Mouse (Mus musculus): ENCODE results near the gene Prkce. TPM values are rescaled to one million over a fixed set of nuclear protein-coding genes. Genes with fewer than 3 reads are reported as not detected.

Gene Prkce
- total and polyA plus RNA-seq, 2 experiments from 2014 or later, result 91.3 to 94.3 TPM

DNA sequence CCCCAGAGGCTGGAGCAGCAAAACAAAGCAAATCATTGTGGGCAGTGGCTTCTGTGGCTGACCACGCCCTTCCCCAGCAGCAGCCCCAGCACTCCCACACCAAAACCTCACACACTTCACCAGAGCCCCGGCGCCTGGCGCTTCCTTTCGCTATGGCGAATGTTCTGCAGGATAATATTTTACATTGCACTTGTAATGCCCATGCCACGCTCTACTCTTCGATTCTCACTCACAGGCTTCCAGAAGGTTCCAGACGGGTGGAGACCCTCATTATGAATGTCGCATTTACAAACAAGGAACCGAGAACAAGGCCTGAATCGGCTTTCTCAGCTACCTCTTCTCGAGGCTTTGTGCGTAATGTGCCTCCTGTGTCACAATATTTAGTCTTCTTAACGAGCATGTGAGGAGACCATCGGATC, 75.5 kb downstream of the Prkce start:
- Histone ChIP-seq H3K36me3 (ENCODE audit: insufficient read depth) (no peaks in the 10 kb centered on the region), H3K4me3 (ENCODE audit: low read depth, low read length) (no peak overlapping the region), H3K9me3 (ENCODE audit: low read length) (no peaks in the 10 kb centered on the region), H3K9ac (no peak overlapping the region), H3K4me1 (ENCODE audit: insufficient read depth) (no peaks in the 10 kb centered on the region), H3K27ac (ENCODE audit: low read depth, low read length) (no peak overlapping the region), H3K27me3 (ENCODE audit: insufficient read depth, low read length) (no peaks in the 10 kb centered on the region), H3K4me2 (ENCODE audit: low read depth) (no peak overlapping the region)
- DNase-seq (no peak), ATAC-seq (no peak)
- 78% methylated on average over 16 of the region's 16 CpGs for WGBS
- no peak for TF ChIP-seq CTCF (IDR thresholded peaks at IDR 0.05; ENCODE audit: low read depth)

DNA sequence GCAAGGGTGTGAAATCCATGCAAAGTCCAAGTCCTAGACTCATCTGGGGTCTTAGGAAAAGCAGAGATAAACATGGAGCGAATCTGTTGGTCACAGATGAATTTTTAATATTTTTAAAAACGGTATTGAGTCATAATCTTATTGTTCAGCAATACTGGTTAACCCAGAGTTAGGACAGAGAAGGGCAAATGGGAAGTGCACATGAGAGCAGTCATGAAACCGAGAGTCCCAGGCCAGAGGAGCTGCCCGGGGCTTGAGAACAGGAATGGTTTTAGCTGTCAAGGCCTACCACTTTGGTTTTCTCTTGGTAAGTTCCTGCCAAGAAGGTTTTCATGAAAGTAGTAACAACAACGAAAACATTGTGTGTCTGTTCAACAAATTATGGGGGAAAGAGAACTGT, 76.8 kb downstream of the Prkce start:
- WGBS, result 90% methylated on average over 5 of the region's 5 CpGs
- H3K27me3 ChIP-seq (ENCODE audit: insufficient read depth, low read length), result no peaks in the 10 kb centered on the region
- H3K4me3 ChIP-seq (ENCODE audit: low read depth, low read length), result no peak overlapping the region
- no peaks in the 10 kb centered on the region for H3K9me3 ChIP-seq (ENCODE audit: low read length)
- H3K4me1 ChIP-seq (ENCODE audit: insufficient read depth), result no peaks in the 10 kb centered on the region
- no peak overlapping the region for H3K27ac ChIP-seq (ENCODE audit: low read depth, low read length)
- H3K9ac ChIP-seq, result no peak overlapping the region
- ATAC-seq (no peak), DNase-seq (no peak)
- no peak overlapping the region for H3K4me2 ChIP-seq (ENCODE audit: low read depth)
- TF ChIP-seq CTCF (IDR thresholded peaks at IDR 0.05; ENCODE audit: low read depth), result no peak
- no peaks in the 10 kb centered on the region for H3K36me3 ChIP-seq (ENCODE audit: insufficient read depth)

DNA sequence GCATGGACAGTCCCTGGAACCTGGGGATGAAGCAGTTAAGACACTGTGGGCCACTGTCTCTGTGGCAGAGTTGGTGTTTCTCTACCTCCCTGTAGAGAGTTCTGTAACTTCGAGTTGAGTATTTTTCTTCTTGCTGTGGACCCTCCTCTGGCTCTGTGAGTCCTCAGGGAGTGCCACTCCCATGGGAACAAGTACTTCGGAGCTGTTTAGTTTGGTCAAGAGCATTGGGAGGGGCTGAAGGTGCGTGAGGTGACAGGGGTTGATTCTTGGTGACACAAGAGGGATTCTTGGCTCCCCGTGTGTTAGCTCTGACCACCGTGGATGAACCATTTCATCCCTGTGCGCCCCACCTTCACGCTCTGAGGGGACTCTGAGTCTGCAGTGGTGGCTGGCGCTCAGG, 81.2 kb downstream of the Prkce start:
- ATAC-seq (no peak), DNase-seq (no peak)
- Histone ChIP-seq H3K27ac (ENCODE audit: low read depth, low read length) (no peak overlapping the region), H3K27me3 (ENCODE audit: insufficient read depth, low read length) (no peaks in the 10 kb centered on the region), H3K36me3 (ENCODE audit: insufficient read depth) (no peaks in the 10 kb centered on the region), H3K4me2 (ENCODE audit: low read depth) (no peak overlapping the region), H3K9me3 (ENCODE audit: low read length) (no peaks in the 10 kb centered on the region), H3K4me3 (ENCODE audit: low read depth, low read length) (no peak overlapping the region), H3K4me1 (ENCODE audit: insufficient read depth) (peaks cover 12% of the 10 kb centered on the region), H3K9ac (no peak overlapping the region)
- 87% methylated on average over 8 of the region's 8 CpGs for WGBS
- TF ChIP-seq CTCF (IDR thresholded peaks at IDR 0.05; ENCODE audit: low read depth), result no peak

- peak; percentile 23 for ATAC-seq
- Histone ChIP-seq H3K9ac (no peak overlapping the region), H3K27ac (ENCODE audit: low read depth, low read length) (peak overlapping the region; percentile 68)
These were observed 82.2 kb downstream of the Prkce start for GRCm38 (mm10) chr17:86249499-86250405.

DNA sequence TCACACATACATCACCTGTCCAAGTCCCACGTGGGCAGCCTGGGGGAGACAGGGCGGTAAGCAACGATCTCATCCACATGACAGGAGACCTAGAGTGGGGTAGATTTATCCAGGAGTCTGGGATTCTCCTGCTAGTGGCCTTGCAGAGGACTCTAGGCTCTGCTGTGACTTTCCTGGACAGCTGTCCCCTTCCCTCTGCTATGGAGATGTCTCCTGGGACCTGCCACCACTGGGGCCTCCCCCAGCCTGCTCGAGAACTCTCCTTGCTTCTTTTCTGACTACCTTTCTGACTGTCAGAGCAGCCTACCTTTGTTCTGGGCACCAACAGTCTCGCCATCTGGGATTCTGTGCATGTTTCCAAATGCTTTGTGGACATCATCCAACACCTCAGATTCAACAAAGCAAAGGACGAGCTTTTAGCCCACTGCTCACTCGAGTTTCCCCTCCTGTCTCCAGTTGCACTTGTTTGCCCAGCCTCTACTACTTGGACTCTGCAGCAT, 82.9 kb downstream of the Prkce start:
- Histone ChIP-seq H3K9ac (no peak overlapping the region), H3K27me3 (ENCODE audit: insufficient read depth, low read length) (no peaks in the 10 kb centered on the region), H3K27ac (ENCODE audit: low read depth, low read length) (peak overlapping the region; percentile 68), H3K36me3 (ENCODE audit: insufficient read depth) (no peaks in the 10 kb centered on the region), H3K4me3 (ENCODE audit: low read depth, low read length) (no peak overlapping the region), H3K9me3 (ENCODE audit: low read length) (no peaks in the 10 kb centered on the region), H3K4me1 (ENCODE audit: insufficient read depth) (peaks cover 12% of the 10 kb centered on the region), H3K4me2 (ENCODE audit: low read depth) (no peak overlapping the region)
- TF ChIP-seq CTCF (IDR thresholded peaks at IDR 0.05; ENCODE audit: low read depth), result no peak
- no peak for ATAC-seq
- WGBS, result 50% methylated on average over 7 of the region's 7 CpGs
- DNase-seq, result no peak

More at GRCm38 (mm10) chr17:86249499-86250405, 82.2 kb downstream of the Prkce start:
- Histone ChIP-seq H3K27me3 (ENCODE audit: insufficient read depth, low read length) (no peaks in the 10 kb centered on the region), H3K36me3 (ENCODE audit: insufficient read depth) (no peaks in the 10 kb centered on the region), H3K4me2 (ENCODE audit: low read depth) (no peak overlapping the region), H3K4me1 (ENCODE audit: insufficient read depth) (peaks cover 12% of the 10 kb centered on the region), H3K9me3 (ENCODE audit: low read length) (no peaks in the 10 kb centered on the region), H3K4me3 (ENCODE audit: low read depth, low read length) (no peak overlapping the region)
- peak; percentile 69 for DNase-seq
- WGBS, result 59% methylated on average over 21 of the region's 21 CpGs
- no peak for TF ChIP-seq CTCF (IDR thresholded peaks at IDR 0.05; ENCODE audit: low read depth)

DNA sequence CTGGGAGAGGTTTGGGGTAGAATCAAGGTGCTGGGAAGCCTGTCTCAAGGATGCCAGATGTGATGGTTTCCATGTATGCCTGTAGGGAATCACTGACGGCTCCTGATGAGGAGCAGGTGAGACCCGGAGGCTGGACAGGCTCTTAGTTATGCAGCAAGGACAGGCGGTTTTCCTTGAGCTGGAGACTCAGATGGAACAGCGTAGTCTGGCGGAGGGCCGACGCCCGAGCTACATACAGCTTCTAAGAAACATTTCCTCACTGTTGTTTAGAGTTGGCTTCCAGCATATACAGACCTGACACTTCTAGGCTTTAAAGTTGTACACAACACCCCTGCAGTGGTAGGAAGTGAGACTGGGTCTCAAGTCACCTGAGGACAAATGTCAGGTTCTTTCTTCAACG, 86.3 kb downstream of the Prkce start:
- DNase-seq, result no peak
- Histone ChIP-seq H3K27ac (ENCODE audit: low read depth, low read length) (peak overlapping the region; percentile 60; the same call in 1 of the 2 replicates), H3K27me3 (ENCODE audit: insufficient read depth, low read length) (no peaks in the 10 kb centered on the region), H3K36me3 (ENCODE audit: insufficient read depth) (no peaks in the 10 kb centered on the region), H3K4me2 (ENCODE audit: low read depth) (no peak overlapping the region), H3K4me3 (ENCODE audit: low read depth, low read length) (no peak overlapping the region), H3K4me1 (ENCODE audit: insufficient read depth) (peaks cover 12% of the 10 kb centered on the region), H3K9me3 (ENCODE audit: low read length) (no peaks in the 10 kb centered on the region), H3K9ac (no peak overlapping the region)
- no peak for TF ChIP-seq CTCF (IDR thresholded peaks at IDR 0.05; ENCODE audit: low read depth)
- ATAC-seq, result peak; percentile 17
- WGBS, result 72% methylated on average over 9 of the region's 9 CpGs

DNA sequence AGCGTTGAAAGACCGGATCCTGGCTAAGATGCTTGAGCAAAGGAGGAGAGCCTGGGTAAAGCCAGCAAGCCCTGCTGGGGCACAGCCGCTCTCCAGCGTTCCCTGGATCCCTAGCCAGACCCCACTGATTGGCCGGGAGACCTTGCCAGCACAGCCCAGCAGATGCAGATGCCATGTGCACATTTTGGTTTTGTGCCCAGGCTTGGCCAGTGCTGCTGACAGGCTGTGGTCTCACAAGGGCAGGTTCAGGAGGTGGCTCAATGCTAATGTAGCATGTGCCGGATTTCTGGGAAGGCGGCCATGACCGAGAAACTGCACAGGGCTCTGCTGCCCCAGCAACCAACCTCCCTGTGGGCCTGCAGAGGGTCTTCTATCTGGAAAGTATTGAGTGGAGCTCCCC, 86.7 kb downstream of the Prkce start:
- H3K27ac ChIP-seq (ENCODE audit: low read depth, low read length), result peak overlapping the region; percentile 60; the same call in 1 of the 2 replicates
- H3K4me3 ChIP-seq (ENCODE audit: low read depth, low read length), result no peak overlapping the region
- H3K4me2 ChIP-seq (ENCODE audit: low read depth), result no peak overlapping the region
- H3K36me3 ChIP-seq (ENCODE audit: insufficient read depth), result no peaks in the 10 kb centered on the region
- 40% methylated on average over 8 of the region's 8 CpGs for WGBS
- H3K9ac ChIP-seq, result no peak overlapping the region
- DNase-seq, result peak; percentile 87
- TF ChIP-seq CTCF (IDR thresholded peaks at IDR 0.05; ENCODE audit: low read depth), result no peak
- H3K9me3 ChIP-seq (ENCODE audit: low read length), result no peaks in the 10 kb centered on the region
- peak; percentile 92 for ATAC-seq
- H3K27me3 ChIP-seq (ENCODE audit: insufficient read depth, low read length), result no peaks in the 10 kb centered on the region
- peaks cover 12% of the 10 kb centered on the region for H3K4me1 ChIP-seq (ENCODE audit: insufficient read depth)

Measured in forebrain, postnatal 0 days (tissue).